Mouse (Mus musculus) stomach, embryonic 15.5 days (tissue): ENCODE measurements around the gene Atg4d. TPM values are rescaled to one million over a fixed set of nuclear protein-coding genes. Genes with fewer than 3 reads are reported as not detected.
"Not testable (repeated sequence)": the region's sequence is repeated elsewhere in the genome, so short reads cannot be mapped to it uniquely, and the experiment has no call there.

Source experiments
- ATAC-seq: fragments of 200-750 bp; cut with Nextera tagmentation; 2 replicates; pipeline ENCODE4 v1.8.0; 2017; ENCODE audit warnings: low read depth, moderate number of reproducible peaks, moderate TSS enrichment; ENCODE audit not compliant: insufficient read depth, low FRiP score
- H3K27ac ChIP-seq: fragments of 300-500 bp; sonication (generic); 2 replicates; pipeline ENCODE4 v1.5.1; 2015; ENCODE audit warnings: mild to moderate bottlenecking, inconsistent platforms
- H3K27me3 ChIP-seq: fragments of 300-500 bp; sonication (generic); replicated peaks from 2 replicates; pipeline ENCODE4 v1.6.1; 2015; ENCODE audit warnings: inconsistent platforms
- H3K36me3 ChIP-seq: fragments of 300-500 bp; sonication (generic); 2 replicates; pipeline ENCODE4 v1.6.1; 2015; ENCODE audit warnings: inconsistent platforms
- H3K4me1 ChIP-seq: fragments of 300-500 bp; sonication (generic); 2 replicates; pipeline ENCODE4 v1.6.1; 2015; ENCODE audit warnings: inconsistent platforms
- H3K4me2 ChIP-seq: fragments of 300-500 bp; sonication (generic); 2 replicates; pipeline ENCODE4 v1.6.1; 2015; ENCODE audit warnings: mild to moderate bottlenecking, inconsistent platforms
- H3K4me3 ChIP-seq: fragments of 300-500 bp; sonication (generic); replicated peaks from 2 replicates; pipeline ENCODE4 v1.5.1; 2015; ENCODE audit warnings: inconsistent platforms
- H3K9ac ChIP-seq: fragments of 300-500 bp; sonication (generic); 2 replicates; pipeline ENCODE4 v1.6.1; 2015; ENCODE audit warnings: inconsistent platforms
- H3K9me3 ChIP-seq: fragments of 300-500 bp; sonication (generic); 2 replicates; pipeline ENCODE4 v1.6.1; 2016; ENCODE audit warnings: inconsistent platforms
- WGBS: fragments of 180-500 bp; shearing (Covaris S2); methylation state at CpG from one replicate; pipeline ENCODE4 v1.1.7; 2015; 5-methylcytosine and 5-hydroxymethylcytosine counted together
- polyA plus RNA-seq: library from polyadenylated mRNA; unstranded; fragments of >200 nt; fragmentation: Nextera tagmentation; extraction: Ambion mirVana; gene quantifications from 2 replicates; pipeline ENCODE4 v1.2.1, GENCODE M21; 2015

The Atg4d gene
- polyA plus RNA-seq, 1 experiment from 2014 or later = 51.3 TPM

DNA sequence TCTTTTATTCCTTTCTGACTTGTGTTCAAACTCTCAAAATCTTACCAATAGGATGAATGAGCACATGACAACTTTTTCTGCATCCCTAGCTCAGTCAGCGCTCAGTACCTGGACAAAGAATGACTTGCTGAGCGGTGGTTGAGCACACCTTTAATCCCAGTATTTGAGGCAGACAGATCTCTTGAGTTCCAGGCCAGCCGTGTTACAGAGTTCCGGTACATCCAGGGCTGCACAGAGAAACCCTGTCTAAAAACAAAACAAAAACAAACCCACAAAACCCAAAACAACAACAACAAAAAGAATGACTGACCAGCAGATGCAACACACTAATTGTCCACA is 55.2 kb downstream of the Atg4d start:
- Histone ChIP-seq H3K4me3 (peak overlapping the region; percentile 66), H3K27ac (no peak overlapping the region), H3K9ac (no peak overlapping the region), H3K9me3 (no peaks in the 10 kb centered on the region), H3K4me1 (peaks cover 10% of the 10 kb centered on the region), H3K4me2 (peak overlapping the region; percentile 79), H3K36me3 (no peaks in the 10 kb centered on the region), H3K27me3 (no peaks in the 10 kb centered on the region)
- no peak for ATAC-seq
- 24% methylated on average over 4 of the region's 4 CpGs for WGBS

- peak; percentile 92 for ATAC-seq
- H3K27ac ChIP-seq = peak within 1 kb of the TSS; percentile 52; the same call in 1 of the 2 replicates
- WGBS = 1% methylated on average over 52 of the region's 52 CpGs
- H3K4me2 ChIP-seq = peak within 1 kb of the TSS; percentile 79
- H3K4me1 ChIP-seq = peaks cover 10% of the 10 kb centered on the region
- H3K9me3 ChIP-seq = no peaks in the 10 kb centered on the region
- no peaks in the 10 kb centered on the region for H3K36me3 ChIP-seq
- peak within 1 kb of the TSS; percentile 47 for H3K9ac ChIP-seq
- no peaks in the 10 kb centered on the region for H3K27me3 ChIP-seq
- H3K4me3 ChIP-seq = peak within 1 kb of the TSS; percentile 66
These were observed 55.8 kb downstream of the Atg4d start, which contains the start of gene Slc44a2 for GRCm38 (mm10) chr9:21320619-21321512. Gene Slc44a2, plus strand, starts transcription at chr9:21320698.

GRCm38 (mm10) chr9:21321513-21321835 is 56.4 kb downstream of the Atg4d start:
- Histone ChIP-seq H3K9me3 (no peaks in the 10 kb centered on the region), H3K4me3 (peak overlapping the region; percentile 66), H3K27me3 (no peaks in the 10 kb centered on the region), H3K9ac (peak overlapping the region; percentile 47; the same call in 1 of the 2 replicates), H3K27ac (0 out of 2 replicates have a peak overlapping the region, but pooled peaks have one; percentile 26), H3K4me2 (peak overlapping the region; percentile 79), H3K4me1 (peaks cover 10% of the 10 kb centered on the region), H3K36me3 (no peaks in the 10 kb centered on the region)
- 12% methylated on average over 6 of the region's 6 CpGs for WGBS
- no peak for ATAC-seq

DNA sequence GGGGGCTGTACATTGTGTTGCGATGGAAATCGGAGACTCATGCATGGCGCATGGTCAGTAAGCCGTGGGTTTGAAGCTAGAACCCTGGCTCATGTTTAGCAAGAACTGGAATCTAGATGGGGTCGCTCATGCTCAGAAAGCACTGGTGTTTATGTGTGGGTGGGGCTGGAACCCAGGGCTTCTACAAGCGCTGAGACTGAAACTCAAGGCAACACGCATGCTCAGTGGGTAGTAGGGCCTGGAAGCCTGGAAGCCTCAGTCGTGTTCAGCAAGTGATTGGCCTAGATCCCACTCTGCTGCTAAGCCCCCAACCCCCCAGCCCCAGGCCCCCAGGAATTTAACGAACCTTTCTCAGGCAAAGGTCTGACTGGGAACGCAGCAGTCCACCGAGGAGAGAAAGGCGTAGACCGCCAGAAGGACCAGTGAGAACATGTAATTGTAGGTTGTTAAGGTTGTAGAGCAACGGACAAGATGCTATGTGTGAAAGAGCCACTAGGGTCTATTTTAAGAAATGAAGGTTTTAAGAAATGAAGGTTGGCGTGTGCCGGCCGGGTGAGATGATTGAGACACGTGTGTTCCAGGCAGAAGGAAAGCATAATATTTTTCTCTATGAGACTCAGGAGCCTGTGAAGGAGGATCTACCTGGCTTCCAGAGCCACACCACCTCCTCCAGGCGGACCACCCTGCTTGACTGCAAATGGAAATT is 57.3 kb downstream of the Atg4d start:
- 79% methylated on average over 19 of the region's 19 CpGs for WGBS
- Histone ChIP-seq H3K4me2 (peak overlapping the region; percentile 79), H3K36me3 (no peaks in the 10 kb centered on the region), H3K9me3 (no peaks in the 10 kb centered on the region), H3K27ac (0 out of 2 replicates have a peak overlapping the region, but pooled peaks have one; percentile 26), H3K4me1 (peaks cover 10% of the 10 kb centered on the region), H3K27me3 (no peaks in the 10 kb centered on the region), H3K4me3 (peak overlapping the region; percentile 66; the same call in 1 of the 2 replicates), H3K9ac (no peak overlapping the region)
- ATAC-seq = no peak

GRCm38 (mm10) chr9:21322917-21323297 is 57.8 kb downstream of the Atg4d start:
- H3K36me3 ChIP-seq, H3K9me3 ChIP-seq, H3K27me3 ChIP-seq, H3K4me2 ChIP-seq, H3K9ac ChIP-seq, H3K4me3 ChIP-seq, ATAC-seq, H3K27ac ChIP-seq: not testable (repeated sequence)
- peaks cover 10% of the 10 kb centered on the region for H3K4me1 ChIP-seq
- WGBS = 84% methylated on average over 8 of the region's 8 CpGs

- Histone ChIP-seq H3K36me3 (no peaks in the 10 kb centered on the region), H3K4me3 (no peak overlapping the region), H3K9ac (no peak overlapping the region), H3K4me2 (no peak overlapping the region), H3K27ac (no peak overlapping the region), H3K27me3 (no peaks in the 10 kb centered on the region), H3K9me3 (no peaks in the 10 kb centered on the region), H3K4me1 (peaks cover 13% of the 10 kb centered on the region)
- no peak for ATAC-seq
- whole genome bisulfite sequencing = 86% methylated on average over 11 of the region's 11 CpGs
These were observed 59.2 kb downstream of the Atg4d start for GRCm38 (mm10) chr9:21324269-21324668.

Other genes starting within 250 kb of the Atg4d start
- gene Icam1, start 249.3 kb upstream of the Atg4d start, polyA plus RNA-seq = 10.9 and 11.3 TPM in 2 replicates
- 6.6 and 16.2 TPM in 2 replicates for gene Icam4, start 235.9 kb upstream of the Atg4d start, polyA plus RNA-seq
- 0.05 and 0.21 TPM in 2 replicates for gene Icam5, start 233.2 kb upstream of the Atg4d start, polyA plus RNA-seq
- 0.73 TPM in 1 of 2 replicates, not detected in the other for gene Zglp1, start 198.2 kb upstream of the Atg4d start, polyA plus RNA-seq
- 0.58 and 0.82 TPM in 2 replicates for gene Gm49373, start 192.2 kb upstream of the Atg4d start, polyA plus RNA-seq
- 57.6 and 58.0 TPM in 2 replicates for gene Fdx1l, start 191.7 kb upstream of the Atg4d start, polyA plus RNA-seq
- gene Gm38431, start 173.3 kb upstream of the Atg4d start, polyA plus RNA-seq = 1.6 and 1.7 TPM in 2 replicates
- gene Raver1, start 173.3 kb upstream of the Atg4d start, polyA plus RNA-seq = 48.3 and 60.9 TPM in 2 replicates
- gene Tyk2, start 134.1 kb upstream of the Atg4d start, polyA plus RNA-seq = 13.6 and 15.8 TPM in 2 replicates
- 284 and 293 TPM in 2 replicates for gene Cdc37, start 115.3 kb upstream of the Atg4d start, polyA plus RNA-seq
- 5.9 and 6.2 TPM in 2 replicates for gene Pde4a, start 99.6 kb upstream of the Atg4d start, polyA plus RNA-seq
- 61.1 and 61.6 TPM in 2 replicates for gene Keap1, start 25.9 kb upstream of the Atg4d start, polyA plus RNA-seq
- 0.93 and 1.6 TPM in 2 replicates for gene S1pr5, start 16.9 kb upstream of the Atg4d start, polyA plus RNA-seq
- gene Kri1, start 22.7 kb downstream of the Atg4d start, polyA plus RNA-seq = 14.4 and 14.5 TPM in 2 replicates
- gene Cdkn2d, start 26.1 kb downstream of the Atg4d start, polyA plus RNA-seq = 44.4 and 50.0 TPM in 2 replicates
- 67.7 and 74.2 TPM in 2 replicates for gene Ap1m2, start 47.0 kb downstream of the Atg4d start, polyA plus RNA-seq
- 89.1 and 95.7 TPM in 2 replicates for gene Slc44a2, start 55.4 kb downstream of the Atg4d start, polyA plus RNA-seq
- gene Ilf3, start 102.6 kb downstream of the Atg4d start, polyA plus RNA-seq = 150 and 154 TPM in 2 replicates
- 55.9 and 57.6 TPM in 2 replicates for gene Qtrt1, start 146.5 kb downstream of the Atg4d start, polyA plus RNA-seq
- gene Dnm2, start 159.6 kb downstream of the Atg4d start, polyA plus RNA-seq = 71.3 and 75.7 TPM in 2 replicates
- gene Tmed1, start 245.0 kb downstream of the Atg4d start, polyA plus RNA-seq = 85.8 and 90.5 TPM in 2 replicates